Mouse (Mus musculus): ENCODE measurements around the gene Meox2.

DNA sequence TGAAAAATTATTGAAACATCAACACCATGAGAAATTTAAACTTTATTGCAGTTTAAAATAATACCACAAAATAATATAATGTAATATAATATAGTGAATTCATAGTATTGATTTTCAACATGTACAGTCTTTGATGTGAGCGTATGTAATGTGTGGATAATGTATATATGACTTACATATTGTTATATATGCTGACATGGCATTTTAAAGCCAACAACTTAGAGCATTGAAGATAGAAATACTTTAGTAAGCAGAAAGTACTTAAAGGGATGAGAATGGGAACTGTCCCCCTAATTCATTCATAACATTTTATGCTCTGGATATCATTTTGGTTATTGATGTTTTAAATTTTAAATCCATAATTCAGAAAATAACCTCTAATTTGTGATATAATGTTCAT lies 35.5 kb downstream of the Meox2 start:
- TF ChIP-seq CTCF (IDR thresholded peaks at IDR 0.05; ENCODE audit: extremely low read depth, insufficient read depth, low read length) (no peak), POLR2A (IDR thresholded peaks at IDR 0.05; ENCODE audit: extremely low read depth, insufficient read depth, low read length) (no peak)

Data from cortical plate, adult 2 months (tissue).